Mouse (Mus musculus) thymus, adult 2 months (tissue): Measurements from ENCODE around the gene Apbb2.

ENCODE experiments used
- CTCF ChIP-seq: fragments of 200-500 bp; IDR thresholded peaks from 2 replicates; pipeline ENCODE4 v1.5.1; 2012; ENCODE audit warnings: mild to moderate bottlenecking, control low read depth, low read length, moderate library complexity, borderline replicate concordance; ENCODE audit not compliant: control insufficient read depth, poor library complexity, insufficient read depth; ENCODE audit errors: extremely low read depth
- POLR2A ChIP-seq: fragments of 200-500 bp; IDR thresholded peaks from 2 replicates; pipeline ENCODE4 v1.6.1; 2012; ENCODE audit warnings: mild to moderate bottlenecking, low read length, control low read depth, moderate library complexity; ENCODE audit not compliant: control insufficient read depth, poor library complexity, insufficient read depth; ENCODE audit errors: extremely low read depth

DNA sequence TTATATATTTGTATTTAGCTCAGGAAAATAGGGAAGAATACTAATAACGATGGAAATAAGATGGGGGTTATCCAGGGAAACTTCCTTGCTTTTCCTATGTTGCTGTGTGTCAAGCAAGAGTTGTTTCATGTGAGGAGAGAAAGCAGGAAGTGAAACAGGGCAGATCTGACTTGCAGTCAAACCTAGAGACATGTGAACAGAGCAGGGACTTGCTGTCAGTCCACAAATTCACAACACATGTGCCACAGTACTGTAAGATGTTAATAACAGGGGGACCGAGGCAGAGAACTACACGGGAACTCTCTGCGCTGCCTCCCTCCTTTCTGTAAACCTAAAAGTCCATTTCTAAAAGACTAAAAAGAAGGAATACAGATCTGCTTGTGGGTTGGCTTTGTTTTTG lies 93.6 kb downstream of the Apbb2 start:
- no peak for TF ChIP-seq POLR2A
- no peak for TF ChIP-seq CTCF
